Mouse (Mus musculus): ENCODE measurements around the gene Msrb3.

Msrb3 gene

GRCm38 (mm10) chr10:120898357-120898756, 544 bp downstream of the Msrb3 start:
- no peak for DNase-seq (ENCODE audit: low read depth, low spot score)

- DNase-seq (ENCODE audit: low read depth, low spot score), result peak; percentile 55
These were observed 3.0 kb downstream of the Msrb3 start for GRCm38 (mm10) chr10:120895899-120896289.

GRCm38 (mm10) chr10:120894978-120895898, 3.7 kb downstream of the Msrb3 start:
- no peak for DNase-seq (ENCODE audit: low read depth, low spot score)

GRCm38 (mm10) chr10:120893938-120894337, 5.0 kb downstream of the Msrb3 start:
- no peak for DNase-seq (ENCODE audit: low read depth, low spot score)

GRCm38 (mm10) chr10:120891131-120891530, 7.8 kb downstream of the Msrb3 start:
- DNase-seq (ENCODE audit: low read depth, low spot score), result no peak

- DNase-seq (ENCODE audit: low read depth, low spot score), result no peak
These were observed 8.3 kb downstream of the Msrb3 start for GRCm38 (mm10) chr10:120890592-120890991.

- DNase-seq (ENCODE audit: low read depth, low spot score), result no peak
These were observed 10.4 kb downstream of the Msrb3 start for GRCm38 (mm10) chr10:120888531-120888930.

GRCm38 (mm10) chr10:120884220-120884619, 14.7 kb downstream of the Msrb3 start:
- no peak for DNase-seq (ENCODE audit: low read depth, low spot score)

GRCm38 (mm10) chr10:120883732-120884131, 15.2 kb downstream of the Msrb3 start:
- no peak for DNase-seq (ENCODE audit: low read depth, low spot score)

GRCm38 (mm10) chr10:120883069-120883415, 15.9 kb downstream of the Msrb3 start:
- no peak for DNase-seq (ENCODE audit: low read depth, low spot score)

GRCm38 (mm10) chr10:120882347-120883068, 16.4 kb downstream of the Msrb3 start:
- DNase-seq (ENCODE audit: low read depth, low spot score), result peak; percentile 83

- DNase-seq (ENCODE audit: low read depth, low spot score), result no peak
These were observed 22.2 kb downstream of the Msrb3 start for GRCm38 (mm10) chr10:120876549-120877270.

- peak; percentile 85 for DNase-seq (ENCODE audit: low read depth, low spot score)
These were observed 23.0 kb downstream of the Msrb3 start for GRCm38 (mm10) chr10:120875672-120876463.

- no peak for DNase-seq (ENCODE audit: low read depth, low spot score)
These were observed 24.6 kb downstream of the Msrb3 start for GRCm38 (mm10) chr10:120874261-120874660.

GRCm38 (mm10) chr10:120873646-120874201, 25.2 kb downstream of the Msrb3 start:
- DNase-seq (ENCODE audit: low read depth, low spot score), result no peak

GRCm38 (mm10) chr10:120872483-120872862, 26.4 kb downstream of the Msrb3 start:
- DNase-seq (ENCODE audit: low read depth, low spot score), result peak; percentile 58

GRCm38 (mm10) chr10:120871630-120872482, 27.0 kb downstream of the Msrb3 start:
- DNase-seq (ENCODE audit: low read depth, low spot score), result no peak

GRCm38 (mm10) chr10:120871096-120871495, 27.8 kb downstream of the Msrb3 start:
- no peak for DNase-seq (ENCODE audit: low read depth, low spot score)

GRCm38 (mm10) chr10:120869241-120869775, 29.6 kb downstream of the Msrb3 start:
- no peak for DNase-seq (ENCODE audit: low read depth, low spot score)

- peak; percentile 61 for DNase-seq (ENCODE audit: low read depth, low spot score)
These were observed 34.5 kb downstream of the Msrb3 start for GRCm38 (mm10) chr10:120864446-120864845.

Measured in A20 (cell line).